Mouse (Mus musculus) thymus, adult 2 months (tissue): ENCODE data around the gene Ggps1.

Experiments used
- CTCF ChIP-seq: fragments of 200-500 bp; IDR thresholded peaks from 2 replicates; pipeline ENCODE4 v1.5.1; 2012; ENCODE audit warnings: mild to moderate bottlenecking, control low read depth, low read length, moderate library complexity, borderline replicate concordance; ENCODE audit not compliant: control insufficient read depth, poor library complexity, insufficient read depth; ENCODE audit errors: extremely low read depth
- POLR2A ChIP-seq: fragments of 200-500 bp; IDR thresholded peaks from 2 replicates; pipeline ENCODE4 v1.6.1; 2012; ENCODE audit warnings: mild to moderate bottlenecking, low read length, control low read depth, moderate library complexity; ENCODE audit not compliant: control insufficient read depth, poor library complexity, insufficient read depth; ENCODE audit errors: extremely low read depth

DNA sequence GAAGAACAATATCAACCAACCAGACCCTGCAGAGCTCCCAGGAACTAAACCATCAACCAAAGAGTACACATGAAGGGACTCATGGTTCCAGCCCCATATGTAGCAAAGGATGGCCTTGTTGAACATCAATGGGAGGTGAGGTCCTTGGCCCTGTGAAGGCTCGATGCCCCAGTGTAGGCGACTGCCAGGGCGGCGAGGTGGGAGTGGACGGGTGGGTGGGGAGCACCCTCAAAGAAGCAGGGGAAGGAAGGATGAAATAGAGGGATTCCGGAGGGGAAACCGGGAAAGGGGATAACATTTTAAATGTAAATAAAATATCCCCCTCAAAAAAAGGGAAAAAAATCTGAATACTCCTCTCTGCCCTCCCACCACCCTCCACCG, 24.4 kb downstream of the Ggps1 start:
- TF ChIP-seq CTCF (no peak), POLR2A (no peak)
